Mouse (Mus musculus): Measurements from ENCODE around the gene Mmp11. TPM values are rescaled to one million over a fixed set of nuclear protein-coding genes. Genes with fewer than 3 reads are reported as not detected.

The Mmp11 gene
- total RNA-seq, 2 experiments from 2014 or later, result 8.6 to 9.9 TPM

- DNase-seq, result no peak
- intact Hi-C loops (cut with DNase I), result no loop called here
Observed at GRCm38 (mm10) chr10:75939481-75940234, 3.4 kb upstream of the Mmp11 start.

- intact Hi-C loops (cut with DNase I), result no loop called here
- no peak for DNase-seq
Observed at GRCm38 (mm10) chr10:75937851-75938643, 1.8 kb upstream of the Mmp11 start.

DNA sequence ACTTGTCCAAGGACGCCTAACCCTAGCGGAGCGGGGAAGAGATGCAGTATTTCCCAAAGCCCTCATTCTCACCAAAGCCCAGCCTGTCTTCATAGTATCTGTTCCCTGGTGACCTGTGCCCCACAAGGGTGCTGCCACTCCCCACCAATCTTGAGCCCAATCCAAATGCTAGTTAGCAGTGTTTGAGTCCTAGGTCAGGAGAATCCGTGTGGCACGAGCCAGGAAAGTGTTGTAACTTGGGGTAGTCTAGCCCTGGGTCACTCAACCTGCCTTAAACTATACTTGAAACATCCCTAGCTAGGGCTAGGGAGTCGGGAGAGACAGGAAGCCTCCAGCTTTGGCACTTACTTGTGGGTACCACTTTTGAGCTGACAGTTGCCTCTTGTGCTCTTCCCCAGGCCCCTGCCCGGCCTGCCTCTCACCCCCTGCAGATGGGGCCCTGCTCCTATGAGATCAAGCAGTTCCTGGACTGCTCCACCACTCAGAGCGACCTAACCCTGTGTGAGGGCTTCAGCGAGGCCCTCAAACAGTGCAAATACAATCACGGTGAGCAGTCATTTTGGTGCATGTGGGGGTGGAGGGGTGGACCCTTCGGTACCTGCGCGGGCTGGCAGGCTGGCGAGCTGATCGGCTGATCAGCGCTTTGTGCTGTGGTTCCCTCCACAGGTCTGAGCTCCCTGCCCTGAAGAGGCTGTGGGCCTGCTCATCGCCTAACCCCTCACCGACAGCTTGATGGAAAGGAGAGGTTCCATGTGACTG, 792 bp upstream of the Mmp11 start:
- no peak for DNase-seq
- intact Hi-C loops (cut with DNase I), result no loop called here

GRCm38 (mm10) chr10:75934991-75935390, 1.3 kb downstream of the Mmp11 start:
- DNase-seq, result no peak
- intact Hi-C loops (cut with DNase I), result no loop called here

DNA sequence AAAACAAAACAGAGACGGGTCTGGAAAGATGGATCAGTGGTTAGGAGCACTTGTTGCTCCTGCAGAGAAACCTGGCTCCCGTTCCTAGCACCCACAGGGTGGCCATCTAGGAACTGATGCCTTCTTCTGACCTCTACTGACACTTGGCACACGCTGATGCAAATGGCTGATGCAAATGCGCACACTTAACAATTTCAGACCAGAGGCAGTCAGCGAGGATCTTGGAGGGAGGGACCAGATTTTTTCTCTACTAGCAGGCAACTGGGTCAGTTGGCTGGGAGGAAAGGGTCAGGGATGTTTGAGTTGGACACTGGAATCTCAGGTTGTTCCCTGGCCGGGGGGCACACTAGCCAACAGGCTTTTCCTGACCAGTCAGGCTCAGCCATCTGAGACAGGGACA, 3.4 kb downstream of the Mmp11 start, which contains the start of gene Chchd10:
Gene Chchd10 (plus strand): TSS at position 240 of the 400 bp plus-strand sequence.
- intact Hi-C loops (cut with DNase I), result no loop called here
- DNase-seq, result no peak

DNA sequence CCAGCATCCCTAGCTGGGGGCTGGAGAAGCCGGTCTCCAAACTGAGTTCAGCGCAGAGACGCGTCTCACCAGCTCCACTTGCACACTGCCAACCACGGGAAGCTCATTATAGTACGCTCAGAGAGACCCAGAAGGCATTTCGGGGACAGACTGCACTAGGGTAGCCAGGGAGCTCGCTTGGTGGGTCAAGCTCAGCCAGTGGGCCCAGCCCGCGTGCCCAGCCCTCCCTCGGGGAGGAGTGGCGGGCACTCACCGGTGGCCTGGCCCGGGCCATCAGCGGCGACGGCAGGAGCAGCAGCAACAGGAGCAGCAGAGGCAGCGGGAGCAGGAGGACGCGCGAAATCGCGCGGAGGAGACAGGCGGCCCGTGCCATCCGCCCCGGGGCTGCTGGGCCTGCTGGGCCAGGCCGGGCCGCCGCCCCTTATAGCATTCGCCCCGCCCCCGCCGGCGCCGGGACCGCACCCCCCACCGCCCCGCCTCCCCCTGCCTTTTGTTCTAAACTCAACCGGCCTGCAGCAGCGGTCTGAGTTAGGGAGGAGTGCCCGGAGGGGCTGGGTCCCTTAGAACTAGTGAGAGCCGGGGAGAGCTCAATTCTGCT, 4.1 kb downstream of the Mmp11 start:
- DNase-seq, result peak; percentile 72 to 73
- intact Hi-C loops (cut with DNase I), result no loop called here

DNA sequence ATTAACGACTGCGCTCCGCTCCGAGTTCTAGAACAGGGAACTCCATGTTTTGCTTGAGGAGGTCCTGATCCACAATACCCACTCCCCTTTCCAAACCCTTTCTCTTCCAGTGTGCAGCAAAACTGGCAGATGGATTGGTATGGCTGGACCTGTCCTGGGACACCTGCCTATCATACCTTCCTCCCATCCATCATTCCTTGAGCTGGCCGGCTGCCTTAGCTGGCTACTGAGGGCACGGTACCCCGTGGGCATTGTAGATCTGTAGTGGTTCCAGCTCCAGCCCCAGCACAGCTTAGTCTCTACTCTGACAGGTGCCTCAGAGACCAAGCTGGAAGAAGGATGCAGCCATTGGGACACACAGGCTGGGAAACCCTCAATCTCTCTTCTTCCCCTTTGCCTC, 5.0 kb downstream of the Mmp11 start:
- no peak for DNase-seq
- intact Hi-C loops (cut with DNase I), result no loop called here

GRCm38 (mm10) chr10:75930304-75930703, 6.0 kb downstream of the Mmp11 start:
- no peak for DNase-seq
- intact Hi-C loops (cut with DNase I), result no loop called here

- intact Hi-C loops (cut with DNase I), result no loop called here
Observed at GRCm38 (mm10) chr10:75926396-75926795, 9.9 kb downstream of the Mmp11 start.

DNA sequence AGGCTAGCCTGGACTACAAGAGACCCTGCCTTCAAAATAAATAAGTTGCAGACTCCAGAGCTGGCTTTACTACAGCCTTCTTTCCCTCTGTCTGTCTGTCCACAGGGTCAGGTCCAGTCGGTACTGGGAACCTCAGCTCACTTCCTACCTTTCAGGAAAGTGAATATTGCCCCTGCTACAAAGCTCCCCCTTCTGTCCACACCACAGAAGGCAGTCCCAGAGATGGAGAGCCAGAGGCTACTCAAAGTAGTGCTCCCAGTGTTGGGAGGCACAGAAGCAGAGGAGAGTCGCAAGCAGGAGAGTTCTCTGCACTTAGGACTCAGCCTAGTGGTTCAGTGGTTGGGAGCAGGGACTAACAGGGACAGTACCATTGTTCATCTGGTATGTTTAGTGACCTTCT, 12.0 kb downstream of the Mmp11 start:
- intact Hi-C loops (cut with DNase I), result no loop called here
- no peak for DNase-seq

More at GRCm38 (mm10) chr10:75926396-75926795, 9.9 kb downstream of the Mmp11 start:
- DNase-seq, result no peak

- DNase-seq, result no peak
Observed at GRCm38 (mm10) chr10:75921726-75922560, 14.4 kb downstream of the Mmp11 start.

DNA sequence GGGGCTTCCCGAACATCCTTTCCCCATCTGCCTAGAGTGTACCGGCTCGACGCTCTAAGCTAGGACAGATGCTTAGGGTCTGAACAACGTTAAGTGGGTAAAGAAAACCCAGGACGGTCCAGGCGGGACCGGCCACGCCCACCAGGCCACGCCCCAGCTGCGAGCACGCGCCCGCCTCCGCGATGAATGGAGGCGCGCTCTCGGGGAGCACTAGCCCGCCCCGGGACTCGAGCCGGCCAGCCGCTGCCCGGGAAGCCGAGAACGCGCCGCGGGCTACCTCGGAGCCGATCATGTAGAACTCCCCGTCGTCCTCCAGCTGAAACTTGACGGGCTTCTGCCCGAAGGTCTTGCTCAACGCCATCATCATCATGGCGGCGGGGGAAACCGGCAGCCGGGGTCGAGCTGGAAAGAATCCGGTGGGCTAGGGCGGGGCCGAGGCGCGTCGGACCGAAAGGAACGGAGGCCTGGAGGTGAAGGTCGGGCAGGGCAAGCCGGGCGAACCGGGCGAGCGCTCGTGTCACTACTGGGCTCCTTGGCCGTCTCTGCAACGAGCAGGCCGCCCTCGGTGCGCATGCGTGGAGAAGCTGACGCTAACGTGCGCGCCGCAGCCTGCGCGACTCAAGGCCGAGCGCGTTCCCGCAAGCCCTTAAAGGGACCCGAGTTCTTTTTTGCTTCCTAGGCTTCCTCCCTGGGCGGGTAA, 15.1 kb downstream of the Mmp11 start, which contains the start of gene Smarcb1:
Gene Smarcb1 (minus strand): TSS at position 592 of the 700 bp plus-strand sequence.
- DNase-seq, result peak; percentile 97
- intact Hi-C loops (cut with DNase I), result no loop called here

More at GRCm38 (mm10) chr10:75921726-75922560, 14.4 kb downstream of the Mmp11 start:
- intact Hi-C loops (cut with DNase I), result no loop called here

- DNase-seq, result no peak
Observed at GRCm38 (mm10) chr10:75919026-75919425, 17.3 kb downstream of the Mmp11 start.

GRCm38 (mm10) chr10:75916840-75917239, 19.5 kb downstream of the Mmp11 start:
- intact Hi-C loops (cut with DNase I), result no loop called here

More at GRCm38 (mm10) chr10:75919026-75919425, 17.3 kb downstream of the Mmp11 start:
- intact Hi-C loops (cut with DNase I), result no loop called here

GRCm38 (mm10) chr10:75915557-75915956, 20.7 kb downstream of the Mmp11 start:
- intact Hi-C loops (cut with DNase I), result no loop called here
- no peak for DNase-seq

More at GRCm38 (mm10) chr10:75916840-75917239, 19.5 kb downstream of the Mmp11 start:
- no peak for DNase-seq

DNA sequence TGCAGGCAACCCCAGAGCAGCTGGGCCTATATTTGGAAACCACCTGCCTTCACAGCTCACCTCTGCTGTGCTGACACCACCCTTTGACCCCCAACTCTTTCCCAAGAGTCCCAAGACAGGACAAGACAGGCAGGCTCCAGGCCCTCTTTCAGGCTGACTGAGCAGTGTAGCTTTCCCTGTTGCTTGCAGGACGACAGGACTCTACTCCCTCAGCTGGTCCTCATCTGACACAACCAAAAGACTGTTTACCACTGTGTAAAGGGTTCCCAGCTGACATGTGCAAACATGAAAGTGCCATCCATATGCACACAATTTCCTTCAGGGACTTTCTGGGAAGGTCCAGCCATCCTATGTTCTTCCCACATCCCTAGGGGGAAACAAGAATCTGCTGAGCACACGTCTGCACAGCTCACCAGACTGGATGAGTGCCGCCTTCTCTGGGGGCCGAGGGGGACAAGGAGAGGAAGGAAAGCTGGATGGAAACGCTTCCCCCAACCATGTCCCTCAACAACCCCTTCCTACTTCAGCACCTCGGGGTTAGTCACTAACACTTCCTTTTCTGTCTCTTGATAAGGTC, 23.2 kb downstream of the Mmp11 start:
- intact Hi-C loops (cut with DNase I), result no loop called here
- DNase-seq, result no peak

DNA sequence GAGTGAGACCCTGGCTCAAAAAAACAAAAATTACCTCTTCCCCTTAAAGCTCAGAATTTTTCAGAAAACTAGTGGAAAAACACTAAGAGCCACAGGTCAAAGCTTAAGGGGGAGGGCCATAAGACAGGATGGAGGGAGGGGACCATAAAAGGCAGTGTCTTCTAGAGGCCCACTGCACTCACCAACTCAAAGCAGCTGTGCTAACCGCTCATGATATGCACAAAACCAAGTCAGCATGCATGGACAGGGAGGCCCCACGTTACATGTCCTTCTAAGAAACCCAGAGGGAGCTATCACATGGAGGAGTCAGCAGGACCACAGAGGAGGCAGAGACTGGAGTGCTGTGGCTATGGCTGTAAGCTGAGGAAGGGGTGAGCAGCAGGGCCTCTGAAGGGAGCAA, 25.6 kb downstream of the Mmp11 start:
- intact Hi-C loops (cut with DNase I), result no loop called here
- no peak for DNase-seq

DNA sequence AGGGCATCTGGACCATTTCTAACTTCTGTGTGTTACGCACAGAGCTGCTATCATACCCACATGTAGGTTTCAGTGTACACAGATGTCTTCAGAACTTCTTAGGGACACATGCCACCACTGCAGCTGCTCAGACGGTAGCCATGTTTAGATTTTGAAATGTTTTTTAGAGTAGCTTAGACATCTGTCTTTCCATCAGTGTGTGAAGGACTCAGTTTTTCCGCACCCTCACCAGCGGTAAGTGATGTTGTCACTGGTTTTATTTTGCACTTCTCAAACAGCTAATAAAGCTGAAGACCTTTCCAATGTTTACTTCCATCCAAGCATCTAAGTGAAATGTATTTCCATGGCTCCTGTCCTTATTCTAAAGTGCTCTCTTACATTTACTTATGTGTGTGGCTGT, 29.4 kb downstream of the Mmp11 start:
- DNase-seq, result no peak
- intact Hi-C loops (cut with DNase I), result no loop called here

GRCm38 (mm10) chr10:75904391-75904790, 31.9 kb downstream of the Mmp11 start:
- intact Hi-C loops (cut with DNase I), result no loop called here
- DNase-seq, result no peak
